Mouse (Mus musculus): ENCODE measurements around the gene Kansl1. TPM values are rescaled to one million over a fixed set of nuclear protein-coding genes. Genes with fewer than 3 reads are reported as not detected.
A peak's percentile ranks its signal among the peaks of the same experiment; 100 is the strongest.

The Kansl1 gene
- polyA plus RNA-seq (2015; fragmentation: Nextera tagmentation; extraction: Ambion mirVana): 18.6 and 19.2 TPM in 2 replicates

- Histone ChIP-seq H3K4me3 (peak within 1 kb of the TSS; percentile 98), H3K4me2 (peak within 1 kb of the TSS; percentile 79), H3K4me1 (peaks cover 14% of the 10 kb centered on the region), H3K27me3 (no peaks in the 10 kb centered on the region), H3K9me3 (no peaks in the 10 kb centered on the region), H3K36me3 (peaks cover 4% of the 10 kb centered on the region; the same call in 1 of the 2 replicates), H3K9ac (peak within 1 kb of the TSS; percentile 93), H3K27ac (peak within 1 kb of the TSS; percentile 52)
- ATAC-seq (ENCODE audit: borderline replicate concordance, extremely low read depth, low FRiP score, low TSS enrichment): peak; percentile 86
- 1% methylated on average over 41 of the region's 69 CpGs for WGBS
Measured at GRCm38 (mm10) chr11:104468751-104469268, at the start of gene Kansl1. Kansl1 (minus strand) TSS chr11:104468861.

GRCm38 (mm10) chr11:104512436-104512835, 43.8 kb upstream of the Kansl1 start:
- Histone ChIP-seq H3K4me3 (no peak overlapping the region), H3K27me3 (no peaks in the 10 kb centered on the region), H3K9me3 (no peaks in the 10 kb centered on the region), H3K4me1 (no peaks in the 10 kb centered on the region), H3K36me3 (peaks cover 72% of the 10 kb centered on the region), H3K4me2 (no peak overlapping the region), H3K9ac (no peak overlapping the region), H3K27ac (no peak overlapping the region)
- ATAC-seq (ENCODE audit: borderline replicate concordance, extremely low read depth, low FRiP score, low TSS enrichment): no peak
- 88% methylated on average over 4 of the region's 4 CpGs for WGBS

GRCm38 (mm10) chr11:104510606-104511005, 41.9 kb upstream of the Kansl1 start:
- no peaks in the 10 kb centered on the region for H3K4me1 ChIP-seq
- no peaks in the 10 kb centered on the region for H3K27me3 ChIP-seq
- 74% methylated on average over 2 of the region's 2 CpGs for WGBS
- H3K9me3 ChIP-seq: no peaks in the 10 kb centered on the region
- no peak overlapping the region for H3K4me2 ChIP-seq
- no peak overlapping the region for H3K9ac ChIP-seq
- no peak for ATAC-seq (ENCODE audit: borderline replicate concordance, extremely low read depth, low FRiP score, low TSS enrichment)
- no peak overlapping the region for H3K27ac ChIP-seq
- H3K36me3 ChIP-seq: peaks cover 70% of the 10 kb centered on the region
- no peak overlapping the region for H3K4me3 ChIP-seq

- Histone ChIP-seq H3K36me3 (peaks cover 71% of the 10 kb centered on the region), H3K9me3 (no peaks in the 10 kb centered on the region), H3K9ac (no peak overlapping the region), H3K27me3 (no peaks in the 10 kb centered on the region), H3K4me3 (no peak overlapping the region), H3K4me2 (no peak overlapping the region), H3K27ac (no peak overlapping the region), H3K4me1 (no peaks in the 10 kb centered on the region)
- 96% methylated on average over 3 of the region's 4 CpGs for WGBS
- no peak for ATAC-seq (ENCODE audit: borderline replicate concordance, extremely low read depth, low FRiP score, low TSS enrichment)
Measured at GRCm38 (mm10) chr11:104508455-104508854, 39.8 kb upstream of the Kansl1 start.

GRCm38 (mm10) chr11:104488292-104488691, 19.6 kb upstream of the Kansl1 start:
- no peaks in the 10 kb centered on the region for H3K27me3 ChIP-seq
- no peak overlapping the region for H3K9ac ChIP-seq
- H3K4me3 ChIP-seq: no peak overlapping the region
- no peak overlapping the region for H3K4me2 ChIP-seq
- no peak overlapping the region for H3K27ac ChIP-seq
- H3K36me3 ChIP-seq: no peaks in the 10 kb centered on the region
- 80% methylated on average over 3 of the region's 3 CpGs for WGBS
- no peaks in the 10 kb centered on the region for H3K4me1 ChIP-seq
- no peak for ATAC-seq (ENCODE audit: borderline replicate concordance, extremely low read depth, low FRiP score, low TSS enrichment)
- H3K9me3 ChIP-seq: no peaks in the 10 kb centered on the region

GRCm38 (mm10) chr11:104481971-104482370, 13.3 kb upstream of the Kansl1 start:
- ATAC-seq (ENCODE audit: borderline replicate concordance, extremely low read depth, low FRiP score, low TSS enrichment): no peak
- H3K36me3 ChIP-seq: no peaks in the 10 kb centered on the region
- no peak overlapping the region for H3K4me3 ChIP-seq
- H3K27me3 ChIP-seq: no peaks in the 10 kb centered on the region
- H3K4me2 ChIP-seq: no peak overlapping the region
- H3K9ac ChIP-seq: no peak overlapping the region
- no peak overlapping the region for H3K27ac ChIP-seq
- H3K4me1 ChIP-seq: no peaks in the 10 kb centered on the region
- 89% methylated on average over 8 of the region's 8 CpGs for WGBS
- H3K9me3 ChIP-seq: no peaks in the 10 kb centered on the region

GRCm38 (mm10) chr11:104479505-104479904, 10.8 kb upstream of the Kansl1 start:
- H3K9me3 ChIP-seq: no peaks in the 10 kb centered on the region
- 63% methylated on average over 4 of the region's 4 CpGs for WGBS
- no peaks in the 10 kb centered on the region for H3K36me3 ChIP-seq
- no peak overlapping the region for H3K4me2 ChIP-seq
- no peak for ATAC-seq (ENCODE audit: borderline replicate concordance, extremely low read depth, low FRiP score, low TSS enrichment)
- no peak overlapping the region for H3K9ac ChIP-seq
- no peak overlapping the region for H3K4me3 ChIP-seq
- no peaks in the 10 kb centered on the region for H3K27me3 ChIP-seq
- H3K27ac ChIP-seq: no peak overlapping the region
- H3K4me1 ChIP-seq: no peaks in the 10 kb centered on the region

GRCm38 (mm10) chr11:104469371-104469835, 742 bp upstream of the Kansl1 start:
- peak overlapping the region; percentile 98 for H3K4me3 ChIP-seq
- under 1% methylated on average over 16 of the region's 19 CpGs for WGBS
- peaks cover 3% of the 10 kb centered on the region; the same call in 1 of the 2 replicates for H3K36me3 ChIP-seq
- H3K27ac ChIP-seq: peak overlapping the region; percentile 52
- peak overlapping the region; percentile 93 for H3K9ac ChIP-seq
- H3K4me1 ChIP-seq: peaks cover 12% of the 10 kb centered on the region
- H3K27me3 ChIP-seq: no peaks in the 10 kb centered on the region
- peak overlapping the region; percentile 79 for H3K4me2 ChIP-seq
- no peaks in the 10 kb centered on the region for H3K9me3 ChIP-seq
- ATAC-seq (ENCODE audit: borderline replicate concordance, extremely low read depth, low FRiP score, low TSS enrichment): peak; percentile 100

- ATAC-seq (ENCODE audit: borderline replicate concordance, extremely low read depth, low FRiP score, low TSS enrichment): no peak
- Histone ChIP-seq H3K9me3 (no peaks in the 10 kb centered on the region), H3K27me3 (no peaks in the 10 kb centered on the region), H3K36me3 (peaks cover 4% of the 10 kb centered on the region; the same call in 1 of the 2 replicates), H3K4me2 (peak overlapping the region; percentile 20; the same call in 1 of the 2 replicates), H3K9ac (no peak overlapping the region), H3K4me3 (no peak overlapping the region), H3K27ac (no peak overlapping the region), H3K4me1 (peaks cover 14% of the 10 kb centered on the region)
- WGBS: 72% methylated on average over 5 of the region's 5 CpGs
Measured at GRCm38 (mm10) chr11:104467698-104468097, 963 bp downstream of the Kansl1 start.

- H3K9me3 ChIP-seq: no peaks in the 10 kb centered on the region
- no peaks in the 10 kb centered on the region for H3K27me3 ChIP-seq
- peaks cover 7% of the 10 kb centered on the region; the same call in 1 of the 2 replicates for H3K36me3 ChIP-seq
- ATAC-seq (ENCODE audit: borderline replicate concordance, extremely low read depth, low FRiP score, low TSS enrichment): no peak
- no peak overlapping the region for H3K9ac ChIP-seq
- 0 out of 2 replicates have a peak, but pooled peaks cover 3% of the 10 kb centered on the region for H3K4me1 ChIP-seq
- H3K4me2 ChIP-seq: no peak overlapping the region
- H3K4me3 ChIP-seq: no peak overlapping the region
- no peak overlapping the region for H3K27ac ChIP-seq
Measured at GRCm38 (mm10) chr11:104461551-104461950, 7.1 kb downstream of the Kansl1 start.

- Histone ChIP-seq H3K4me1 (0 out of 2 replicates have a peak, but pooled peaks cover 3% of the 10 kb centered on the region), H3K4me2 (no peak overlapping the region), H3K27me3 (no peaks in the 10 kb centered on the region), H3K27ac (no peak overlapping the region), H3K4me3 (no peak overlapping the region), H3K36me3 (peaks cover 7% of the 10 kb centered on the region; the same call in 1 of the 2 replicates), H3K9ac (no peak overlapping the region), H3K9me3 (no peaks in the 10 kb centered on the region)
- 96% methylated on average over 2 of the region's 2 CpGs for WGBS
- no peak for ATAC-seq (ENCODE audit: borderline replicate concordance, extremely low read depth, low FRiP score, low TSS enrichment)
Measured at GRCm38 (mm10) chr11:104459671-104460070, 9.0 kb downstream of the Kansl1 start.

GRCm38 (mm10) chr11:104458507-104458906, 10.2 kb downstream of the Kansl1 start:
- Histone ChIP-seq H3K27me3 (no peaks in the 10 kb centered on the region), H3K9ac (no peak overlapping the region), H3K9me3 (no peaks in the 10 kb centered on the region), H3K36me3 (0 out of 2 replicates have a peak, but pooled peaks cover 3% of the 10 kb centered on the region), H3K4me3 (no peak overlapping the region), H3K27ac (no peak overlapping the region), H3K4me1 (no peaks in the 10 kb centered on the region), H3K4me2 (no peak overlapping the region)
- no peak for ATAC-seq (ENCODE audit: borderline replicate concordance, extremely low read depth, low FRiP score, low TSS enrichment)
- 72% methylated on average over 2 of the region's 2 CpGs for WGBS

All from lung, embryonic 15.5 days (tissue).